Mouse (Mus musculus): Measurements from ENCODE around the gene Amz1.

- TF ChIP-seq CTCF (conservative IDR thresholded peaks at IDR 0.05 in 1 of 2, IDR thresholded peaks at IDR 0.05 in 1 of 2; ENCODE audit: low read depth in 2 of 2, low read length in 2 of 2) = peak; percentile 51 to 70
- TF ChIP-seq USF1 (IDR thresholded peaks at IDR 0.05; ENCODE audit: low read depth, low read length) = no peak
- no peak for TF ChIP-seq POLR2A (IDR thresholded peaks at IDR 0.05; ENCODE audit: low read depth, low read length)
- no peak for TF ChIP-seq MEF2A (IDR thresholded peaks at IDR 0.05; ENCODE audit: borderline replicate concordance, low read depth, low read length)
- TF ChIP-seq UBTF (IDR thresholded peaks at IDR 0.05; ENCODE audit: low read depth, low read length) = no peak
- TF ChIP-seq NRF1 (IDR thresholded peaks at IDR 0.05; ENCODE audit: low read depth, low read length) = no peak
- TF ChIP-seq MXI1 (IDR thresholded peaks at IDR 0.05; ENCODE audit: low read depth, low read length) = no peak
Measured at GRCm38 (mm10) chr5:140741877-140742276, 17.9 kb downstream of the Amz1 start.
